Comparison of ENCODE assay signal across 18 mouse cellular contexts in the genomic region with DNA sequence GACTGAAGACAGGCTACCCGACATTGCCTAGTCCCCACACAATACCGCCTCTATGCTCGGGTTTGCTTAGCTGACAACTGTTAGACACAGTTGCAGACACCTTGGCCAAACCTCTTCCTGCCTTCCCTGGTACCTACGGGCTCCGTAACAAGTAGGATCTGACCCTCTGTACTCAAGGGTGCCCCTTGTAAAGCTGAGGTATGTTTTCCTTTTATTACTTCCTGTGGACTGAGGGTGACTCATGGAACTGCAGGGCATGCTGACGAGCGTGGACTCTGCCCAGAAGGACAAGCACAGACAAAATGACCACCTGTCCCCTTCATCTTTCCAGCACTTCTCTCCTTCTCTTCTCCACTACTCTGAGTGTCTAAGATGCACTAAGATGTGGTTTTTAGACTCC. TPM values are rescaled to one million over a fixed set of nuclear protein-coding genes. Genes with fewer than 3 reads are reported as not detected.
DNase-seq lines count a peak whose midpoint lies in the region; ATAC-seq and TF ChIP-seq lines count a peak whose summit lies in the region.
"Had no signal": no experiment of that assay in that cellular context is flagged by ENCODE, and none has a peak within 500 bp of the region (broad histone marks: within the 10 kb centered on the region; RNA-seq: fewer than 3 reads in every experiment).

No protein-coding gene starts in this region.

- WGBS in intestine, embryonic 14.5 days: 43% methylated on average over 7 of the region's 7 CpGs
- 61% methylated on average over 7 of the region's 7 CpGs for WGBS in stomach, embryonic 15.5 days

- no peaks in the 10 kb centered on the region for H3K27me3 ChIP-seq in C2C12 (ENCODE audit: control insufficient read depth, insufficient read depth, insufficient read length)
- H3K27me3 ChIP-seq in intestine, embryonic 14.5 days (replicated peaks; ENCODE audit: control insufficient read depth, insufficient read depth, low read length): no peaks in the 10 kb centered on the region
- H3K27me3 ChIP-seq in stomach, embryonic 15.5 days (replicated peaks): no peaks in the 10 kb centered on the region
- H3K27me3 ChIP-seq: CH12.LX; embryonic facial prominence, embryonic 15.5 days; hindbrain, embryonic 12.5 days had no signal

- DNase-seq in kidney, postnatal 36 days: peak; percentile 10 to 24
- no peak for DNase-seq in kidney, adult 11 months
- peak; percentile 62 for DNase-seq in intestine, embryonic 14.5 days (ENCODE audit: low spot score)
- no peak for DNase-seq in lung, postnatal 25 days (ENCODE audit: low spot score)
- no peak for DNase-seq in spleen, adult 18-20 months
- DNase-seq: embryo, embryonic 11 days; gastrocnemius, postnatal 14 days; liver, embryonic 13.5 days; right cerebral cortex, adult 18-20 months; thymus, adult 18-20 months had no signal

- H3K4me3 ChIP-seq in C2C12 (ENCODE audit: insufficient read depth, poor library complexity, severe bottlenecking): no peak overlapping the region
- H3K4me3 ChIP-seq in intestine, embryonic 14.5 days (ENCODE audit: low read depth, low read length): no peak overlapping the region
- no peak overlapping the region for H3K4me3 ChIP-seq in stomach, embryonic 15.5 days (replicated peaks)
- H3K4me3 ChIP-seq: embryonic facial prominence, embryonic 15.5 days; forebrain, embryonic 10.5 days; hindbrain, embryonic 12.5 days; layer of hippocampus, adult 2 months; liver, embryonic 13.5 days had no signal

- H3K4me1 ChIP-seq in intestine, embryonic 14.5 days (replicated peaks; ENCODE audit: control insufficient read depth, insufficient read depth, low read length): peaks cover 6% of the 10 kb centered on the region
- H3K4me1 ChIP-seq in stomach, embryonic 15.5 days: peaks cover 16% of the 10 kb centered on the region

- peaks cover 33% of the 10 kb centered on the region for H3K79me2 ChIP-seq in C2C12 (ENCODE audit: control insufficient read depth, insufficient read depth)

- H3K79me3 ChIP-seq in C2C12 (ENCODE audit: low read depth): peaks cover 26% of the 10 kb centered on the region

- no peak overlapping the region; the same call in 1 of the 2 replicates for H3K27ac ChIP-seq in intestine, embryonic 14.5 days (ENCODE audit: low read depth)
- H3K27ac ChIP-seq in stomach, embryonic 15.5 days: no peak overlapping the region
- H3K27ac ChIP-seq: embryonic facial prominence, embryonic 15.5 days; forebrain, embryonic 10.5 days; hindbrain, embryonic 12.5 days; layer of hippocampus, adult 2 months; liver, embryonic 13.5 days had no signal

- no peak overlapping the region for H3K4me2 ChIP-seq in intestine, embryonic 14.5 days (ENCODE audit: low read length)
- H3K4me2 ChIP-seq in stomach, embryonic 15.5 days: no peak overlapping the region
- H3K4me2 ChIP-seq: embryonic facial prominence, embryonic 15.5 days; hindbrain, embryonic 12.5 days; liver, embryonic 13.5 days had no signal

- H3K9ac ChIP-seq in intestine, embryonic 14.5 days (ENCODE audit: low read length): no peak overlapping the region
- H3K9ac ChIP-seq in stomach, embryonic 15.5 days: no peak overlapping the region
- H3K9ac ChIP-seq: embryonic facial prominence, embryonic 15.5 days; hindbrain, embryonic 12.5 days; liver, embryonic 13.5 days had no signal

- H3ac ChIP-seq in C2C12 (ENCODE audit: control insufficient read depth, insufficient read length, low read depth): no peak overlapping the region

- no peak for TF ChIP-seq CTCF in C2C12 (IDR thresholded peaks at IDR 0.05; ENCODE audit: control insufficient read depth, insufficient read depth, insufficient read length)

- peak; percentile 44 for ATAC-seq in intestine, embryonic 14.5 days (replicated peaks; ENCODE audit: low FRiP score, low TSS enrichment, low read depth)
- peak; percentile 28; the same call in 1 of the 2 replicates for ATAC-seq in stomach, embryonic 15.5 days (ENCODE audit: insufficient read depth, low FRiP score, low read depth)
- ATAC-seq: inflammation-experienced regulatory T-cells, adult 6 months had no signal

- H3K36me3 ChIP-seq in C2C12 (ENCODE audit: control insufficient read depth, insufficient read depth): no peaks in the 10 kb centered on the region
- no peaks in the 10 kb centered on the region for H3K36me3 ChIP-seq in intestine, embryonic 14.5 days (ENCODE audit: control insufficient read depth, insufficient read depth, low read length)
- H3K36me3 ChIP-seq in stomach, embryonic 15.5 days: no peaks in the 10 kb centered on the region
- H3K36me3 ChIP-seq: embryonic facial prominence, embryonic 15.5 days; forebrain, embryonic 10.5 days; hindbrain, embryonic 12.5 days; liver, embryonic 13.5 days had no signal

- no peaks in the 10 kb centered on the region for H3K9me3 ChIP-seq in intestine, embryonic 14.5 days (ENCODE audit: control insufficient read depth, low read length)
- no peaks in the 10 kb centered on the region for H3K9me3 ChIP-seq in stomach, embryonic 15.5 days
- H3K9me3 ChIP-seq: embryonic facial prominence, embryonic 15.5 days; forebrain, embryonic 10.5 days; hindbrain, embryonic 12.5 days; liver, embryonic 13.5 days had no signal

TF ChIP-seq in C2C12, 6 proteins besides CTCF, POLR2A, EP300 and RAD21:
- TF ChIP-seq CEBPB (IDR thresholded peaks at IDR 0.05; ENCODE audit: low read depth): no peak
- TF ChIP-seq MYOG (IDR thresholded peaks at IDR 0.05; ENCODE audit: control insufficient read depth, extremely low read depth, insufficient read length): no peak
- TF ChIP-seq MYOD1 (IDR thresholded peaks at IDR 0.05; ENCODE audit: control insufficient read depth, insufficient read length, low read depth): peak; percentile 71
- peak; percentile 49 for TF ChIP-seq MAX (IDR thresholded peaks at IDR 0.05)

RNA-seq across cellular contexts. Expression of gene Rab31, which starts 1.9 kb away (rescaled TPM):
- polyA plus RNA-seq in C2C12 (2012; fragmentation: generic; extraction: Trizol): 144 TPM
- polyA plus RNA-seq in intestine, embryonic 14.5 days (2014; fragmentation: Nextera tagmentation; extraction: Ambion mirVana): 40.9 and 42.8 TPM in 2 replicates
- polyA plus RNA-seq in stomach, embryonic 15.5 days (2015; fragmentation: Nextera tagmentation; extraction: Ambion mirVana): 32.0 and 32.4 TPM in 2 replicates

RNA-seq across cellular contexts. Expression of gene Ppp4r1, which starts 7.9 kb away (rescaled TPM):
- polyA plus RNA-seq in C2C12 (2012; fragmentation: generic; extraction: Trizol): 61.8 TPM
- 45.3 and 48.0 TPM in 2 replicates for polyA plus RNA-seq in intestine, embryonic 14.5 days (2014; fragmentation: Nextera tagmentation; extraction: Ambion mirVana)
- polyA plus RNA-seq in stomach, embryonic 15.5 days (2015; fragmentation: Nextera tagmentation; extraction: Ambion mirVana): 29.9 and 36.9 TPM in 2 replicates

Comparison
In these comparisons a context has a peak if more than half of its experiments do, and no peak if none do; other contexts are left out.
1. DNase-seq: peak in kidney, postnatal 36 days (2 of 2) and intestine, embryonic 14.5 days (single experiment); none in kidney, adult 11 months (single experiment), lung, postnatal 25 days (single experiment) and spleen, adult 18-20 months (0 of 2).